Mouse (Mus musculus) liver, postnatal 0 days (tissue): ENCODE results near the gene Gnb3. TPM values are rescaled to one million over a fixed set of nuclear protein-coding genes. Genes with fewer than 3 reads are reported as not detected.
"Not testable (repeated sequence)": the region's sequence is repeated elsewhere in the genome, so short reads cannot be mapped to it uniquely, and the experiment has no call there.

Experiments
- ATAC-seq: fragments of 200-750 bp; cut with Nextera tagmentation; 2 replicates; pipeline ENCODE4 v1.8.0; 2017; ENCODE audit warnings: mild to moderate bottlenecking, moderate library complexity
- DNase-seq: peaks from one replicate; pipeline ENCODE4 v3.0.0-alpha.2; 2016
- H3K27ac ChIP-seq: fragments of 300-500 bp; sonication (generic); 2 replicates; pipeline ENCODE4 v1.5.1; 2014; ENCODE audit warnings: antibody characterized with exemption, moderate library complexity, mild to moderate bottlenecking, low read depth
- H3K27me3 ChIP-seq: fragments of 300-500 bp; sonication (generic); 2 replicates; pipeline ENCODE4 v1.6.1; 2014; ENCODE audit warnings: low read length, control low read depth, mixed read lengths; ENCODE audit not compliant: insufficient read depth
- H3K36me3 ChIP-seq: fragments of 300-500 bp; sonication (generic); replicated peaks from 2 replicates; pipeline ENCODE4 v1.6.1; 2014; ENCODE audit warnings: mild to moderate bottlenecking, control low read depth, low read length, moderate library complexity, mixed read lengths; ENCODE audit not compliant: insufficient read depth
- H3K4me1 ChIP-seq: fragments of 300-500 bp; sonication (generic); 2 replicates; pipeline ENCODE4 v1.6.1; 2014; ENCODE audit warnings: antibody characterized with exemption, mild to moderate bottlenecking, control low read depth; ENCODE audit not compliant: insufficient read depth
- H3K4me2 ChIP-seq: fragments of 300-500 bp; sonication (generic); 2 replicates; pipeline ENCODE4 v1.6.1; 2014; ENCODE audit warnings: low read depth, mild to moderate bottlenecking, low read length, moderate library complexity, mixed read lengths
- H3K4me3 ChIP-seq: fragments of 300-500 bp; sonication (generic); 2 replicates; pipeline ENCODE4 v1.5.1; 2014; ENCODE audit warnings: low read depth, low read length
- H3K9ac ChIP-seq: fragments of 300-500 bp; sonication (generic); replicated peaks from 2 replicates; pipeline ENCODE4 v1.6.1; 2014; ENCODE audit warnings: mild to moderate bottlenecking, moderate library complexity
- H3K9me3 ChIP-seq: fragments of 300-500 bp; sonication (generic); 2 replicates; pipeline ENCODE4 v1.6.1; 2016; ENCODE audit warnings: mild to moderate bottlenecking, control low read depth, low read length, mixed read lengths
- CTCF ChIP-seq: sonication (generic); IDR thresholded peaks from 2 replicates; pipeline ENCODE4 v1.5.1; 2016; ENCODE audit warnings: antibody characterized with exemption, low read depth
- EP300 ChIP-seq: IDR thresholded peaks from 2 replicates; pipeline ENCODE4 v1.6.1; 2016; ENCODE audit warnings: antibody characterized with exemption, low read depth, mild to moderate bottlenecking
- WGBS: fragments of 180-500 bp; shearing (Covaris S2); extraction: QIAGEN DNeasy Blood & Tissue Kit; methylation state at CpG from one replicate; pipeline ENCODE4 v1.1.7; 2014; ENCODE audit not compliant: insufficient replicate concordance; 5-methylcytosine and 5-hydroxymethylcytosine counted together
- polyA plus RNA-seq: library from polyadenylated mRNA; unstranded; fragments of >200 nt; fragmentation: Nextera tagmentation; extraction: Ambion mirVana; gene quantifications from 2 replicates; pipeline ENCODE4 v1.2.1, GENCODE M21; 2015

Gene Gnb3
- polyA plus RNA-seq, 1 experiment from 2014 or later = 0.19 TPM

DNA sequence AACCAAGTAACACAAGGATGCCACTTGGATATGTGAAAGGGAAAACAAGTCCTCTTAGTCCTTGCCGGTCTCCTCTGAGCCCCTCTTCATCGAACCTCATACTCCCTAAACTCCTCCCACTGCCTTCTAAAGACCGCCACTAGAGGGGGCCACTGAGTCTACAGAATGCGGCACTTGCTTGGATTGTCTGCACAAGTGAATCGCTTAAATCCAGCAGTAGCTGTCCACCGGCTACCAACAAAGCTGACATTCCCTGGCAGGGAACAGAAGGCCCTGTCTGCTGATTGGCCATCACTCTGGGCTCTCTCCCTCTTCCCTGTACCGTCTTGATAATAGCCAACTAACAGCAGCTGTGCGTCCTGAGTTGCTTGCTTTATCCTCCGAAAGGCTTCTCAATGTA lies 7.2 kb upstream of the Gnb3 start:
- no peaks in the 10 kb centered on the region for H3K9me3 ChIP-seq
- H3K27ac ChIP-seq = no peak overlapping the region
- no peaks in the 10 kb centered on the region; the same call in 1 of the 2 replicates for H3K27me3 ChIP-seq
- H3K4me1 ChIP-seq = no peaks in the 10 kb centered on the region
- H3K4me3 ChIP-seq = no peak overlapping the region
- ATAC-seq (peak; percentile 62; the same call in 1 of the 2 replicates), DNase-seq (peak; percentile 91)
- no peak overlapping the region for H3K4me2 ChIP-seq
- WGBS = 17% methylated on average over 9 of the region's 9 CpGs
- TF ChIP-seq EP300 = no peak
- peak; percentile 98 for TF ChIP-seq CTCF
- H3K36me3 ChIP-seq = no peaks in the 10 kb centered on the region
- H3K9ac ChIP-seq = no peak overlapping the region

DNA sequence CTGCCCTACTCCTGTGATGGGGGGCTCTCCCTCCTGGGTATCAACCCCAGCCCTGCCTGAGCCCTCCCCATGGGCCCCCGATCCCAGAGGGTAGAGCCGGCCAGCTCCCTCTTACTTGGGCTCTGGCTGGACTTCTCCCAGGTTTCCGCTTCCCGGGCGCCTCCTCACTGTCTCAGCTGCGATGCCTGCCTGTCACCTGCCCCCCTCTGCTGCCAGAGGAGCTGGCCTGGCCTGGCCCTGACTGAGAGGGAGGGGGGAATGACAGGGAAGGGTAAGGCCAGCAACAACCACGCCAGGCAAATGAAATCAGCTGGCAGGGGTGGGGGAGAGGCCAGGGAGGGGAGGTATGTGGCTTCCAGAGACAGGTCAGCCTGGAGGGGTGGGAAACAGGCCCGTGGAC lies 270 bp downstream of the Gnb3 start:
- Histone ChIP-seq H3K4me2 (no peak overlapping the region), H3K9ac (no peak overlapping the region), H3K27me3 (no peaks in the 10 kb centered on the region), H3K4me1 (no peaks in the 10 kb centered on the region), H3K4me3 (no peak overlapping the region), H3K36me3 (no peaks in the 10 kb centered on the region), H3K9me3 (no peaks in the 10 kb centered on the region), H3K27ac (no peak overlapping the region)
- no peak for TF ChIP-seq CTCF
- TF ChIP-seq EP300 = no peak
- DNase-seq = no peak
- WGBS = 31% methylated on average over 8 of the region's 8 CpGs
- ATAC-seq = no peak

- DNase-seq = no peak
- no peak overlapping the region for H3K4me3 ChIP-seq
- no peak overlapping the region for H3K9ac ChIP-seq
- TF ChIP-seq EP300 (no peak), CTCF (no peak)
- no peaks in the 10 kb centered on the region for H3K9me3 ChIP-seq
- no peaks in the 10 kb centered on the region for H3K4me1 ChIP-seq
- H3K27me3 ChIP-seq = no peaks in the 10 kb centered on the region
- H3K36me3 ChIP-seq = peaks cover 30% of the 10 kb centered on the region
- ATAC-seq = no peak
- H3K27ac ChIP-seq = no peak overlapping the region
- no peak overlapping the region for H3K4me2 ChIP-seq
- WGBS = 74% methylated on average over 7 of the region's 7 CpGs
Observed at GRCm38 (mm10) chr6:124836411-124836810, 3.7 kb downstream of the Gnb3 start.

DNA sequence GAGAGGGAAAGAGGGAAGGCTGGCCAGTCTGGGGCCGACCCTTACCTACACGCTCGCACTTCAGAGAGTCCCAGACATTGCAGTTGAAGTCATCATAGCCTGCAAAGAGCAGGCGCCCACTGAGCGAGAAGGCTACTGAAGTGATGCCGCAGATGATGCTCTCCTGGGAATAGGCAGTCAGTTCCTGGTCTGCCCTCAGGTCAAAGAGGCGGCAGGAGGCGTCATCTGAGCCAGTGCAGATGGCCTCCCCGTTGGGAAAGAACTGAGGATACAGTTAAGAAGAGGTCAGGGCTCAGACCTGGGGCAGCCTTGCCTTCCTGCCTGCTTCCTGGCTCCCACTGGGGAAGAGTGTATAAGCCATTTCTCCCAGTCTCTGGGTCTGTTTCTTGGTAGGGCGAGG lies 4.5 kb downstream of the Gnb3 start:
- no peak overlapping the region for H3K27ac ChIP-seq
- no peak for ATAC-seq
- H3K27me3 ChIP-seq = no peaks in the 10 kb centered on the region
- no peak for DNase-seq
- TF ChIP-seq CTCF (no peak), EP300 (no peak)
- peaks cover 1% of the 10 kb centered on the region for H3K4me1 ChIP-seq
- H3K4me3 ChIP-seq = no peak overlapping the region
- no peak overlapping the region for H3K9ac ChIP-seq
- no peak overlapping the region for H3K4me2 ChIP-seq
- H3K9me3 ChIP-seq = no peaks in the 10 kb centered on the region
- 81% methylated on average over 10 of the region's 10 CpGs for WGBS
- peaks cover 31% of the 10 kb centered on the region for H3K36me3 ChIP-seq

- TF ChIP-seq CTCF (no peak), EP300 (no peak)
- Histone ChIP-seq H3K36me3 (peaks cover 31% of the 10 kb centered on the region), H3K4me3 (no peak overlapping the region), H3K27me3 (no peaks in the 10 kb centered on the region), H3K4me2 (no peak overlapping the region), H3K27ac (no peak overlapping the region), H3K4me1 (peaks cover 5% of the 10 kb centered on the region), H3K9me3 (no peaks in the 10 kb centered on the region), H3K9ac (no peak overlapping the region)
- no peak for ATAC-seq
- no peak for DNase-seq
- 78% methylated on average over 6 of the region's 6 CpGs for WGBS
Observed at GRCm38 (mm10) chr6:124834512-124835081, 5.5 kb downstream of the Gnb3 start.

- Histone ChIP-seq H3K9me3 (no peaks in the 10 kb centered on the region), H3K36me3 (peaks cover 31% of the 10 kb centered on the region), H3K4me2 (peak overlapping the region; percentile 92), H3K4me3 (peak overlapping the region; percentile 94), H3K9ac (peak overlapping the region; percentile 8; the same call in 1 of the 2 replicates), H3K4me1 (peaks cover 12% of the 10 kb centered on the region), H3K27ac (no peak overlapping the region), H3K27me3 (no peaks in the 10 kb centered on the region)
- DNase-seq = no peak
- 90% methylated on average over 8 of the region's 8 CpGs for WGBS
- no peak for ATAC-seq
- TF ChIP-seq CTCF (no peak), EP300 (no peak)
Observed at GRCm38 (mm10) chr6:124831649-124832048, 8.4 kb downstream of the Gnb3 start.

DNA sequence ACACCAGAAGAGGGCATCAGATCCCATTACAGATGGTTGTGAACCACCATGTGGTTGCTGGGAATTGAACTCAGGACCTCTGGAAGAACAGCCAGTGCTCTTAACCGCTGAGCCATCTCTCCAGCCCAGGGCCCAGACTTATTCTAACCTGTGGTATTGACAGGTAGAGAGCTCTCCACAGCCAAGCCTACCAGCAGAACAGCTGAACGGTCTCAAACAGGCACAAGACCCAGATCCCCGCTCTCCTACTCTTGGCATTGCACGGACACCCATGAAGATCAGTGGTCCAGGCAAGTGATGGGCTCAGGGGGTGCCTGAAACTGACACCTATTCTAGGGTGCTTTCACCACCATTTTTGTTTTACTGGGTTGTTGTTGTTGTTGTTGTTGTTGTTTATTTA lies 8.9 kb downstream of the Gnb3 start:
- DNase-seq, ATAC-seq, H3K27me3 ChIP-seq, H3K27ac ChIP-seq, H3K9me3 ChIP-seq: not testable (repeated sequence)
- peaks cover 12% of the 10 kb centered on the region for H3K4me1 ChIP-seq
- peak overlapping the region; percentile 8; the same call in 1 of the 2 replicates for H3K9ac ChIP-seq
- 92% methylated on average over 4 of the region's 4 CpGs for WGBS
- peak overlapping the region; percentile 92 for H3K4me2 ChIP-seq
- peaks cover 32% of the 10 kb centered on the region for H3K36me3 ChIP-seq
- H3K4me3 ChIP-seq = peak overlapping the region; percentile 94
